Mouse (Mus musculus): ENCODE data around the gene Rasgef1b.

DNA sequence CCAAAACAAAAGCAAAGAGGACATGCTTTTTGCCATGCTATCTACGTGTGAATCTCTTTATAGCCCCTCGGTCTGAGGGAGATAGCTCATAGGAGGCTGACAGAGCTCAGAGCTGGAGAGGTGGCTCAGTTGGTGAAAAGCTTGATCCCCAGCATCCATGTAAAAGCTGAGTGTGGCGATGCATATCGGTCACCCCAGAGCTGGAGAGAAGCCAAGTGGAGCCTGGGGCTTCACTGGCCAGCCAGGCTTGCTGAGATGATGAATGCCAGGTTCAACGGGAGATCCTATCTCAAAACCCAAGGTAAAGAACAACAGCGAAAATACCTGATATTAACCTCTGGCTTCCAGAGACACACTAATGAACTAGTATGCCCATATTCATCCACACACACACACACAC, 142.6 kb downstream of the Rasgef1b start:
- TF ChIP-seq CTCF (IDR thresholded peaks at IDR 0.05; ENCODE audit: extremely low read depth, insufficient read depth, low read length) (no peak), POLR2A (IDR thresholded peaks at IDR 0.05; ENCODE audit: extremely low read depth, insufficient read depth, low read length) (no peak)

Data from cortical plate, adult 2 months (tissue).